Mouse (Mus musculus) G1E (cell line): Measurements from ENCODE around the gene Sec61a2. TPM values are rescaled to one million over a fixed set of nuclear protein-coding genes. Genes with fewer than 3 reads are reported as not detected.

Experiments
- ATAC-seq: 2 replicates; pipeline ENCODE4 v1.8.0; 2016; ENCODE audit warnings: mild to moderate bottlenecking; ENCODE audit not compliant: insufficient number of reproducible peaks, poor library complexity, low FRiP score, severe bottlenecking; ENCODE audit errors: extremely low read depth
- DNase-seq: peaks from one replicate; pipeline ENCODE4 v3.0.0; 2012; ENCODE audit warnings: low spot score
- H3K27me3 ChIP-seq: 2 replicates; pipeline ENCODE4 v1.6.1; 2012; ENCODE audit warnings: mild to moderate bottlenecking, low read length, inconsistent platforms; ENCODE audit not compliant: insufficient read depth
- H3K36me3 ChIP-seq: replicated peaks from 2 replicates; pipeline ENCODE3; 2012; ENCODE audit warnings: mild to moderate bottlenecking, inconsistent platforms
- H3K4me1 ChIP-seq: 2 replicates; pipeline ENCODE4 v1.6.1; 2012; ENCODE audit warnings: low read depth, low read length, inconsistent platforms, mixed read lengths; ENCODE audit not compliant: insufficient read depth
- H3K4me3 ChIP-seq: 2 replicates; pipeline ENCODE4 v1.5.1; 2012; ENCODE audit warnings: low read depth, mild to moderate bottlenecking, inconsistent platforms, low read length, moderate library complexity, mixed read lengths
- H3K9me3 ChIP-seq: replicated peaks from 2 replicates; pipeline ENCODE4 v1.6.1; 2012; ENCODE audit warnings: inconsistent platforms
- CTCF ChIP-seq: IDR thresholded peaks from 2 replicates; pipeline ENCODE4 v1.5.1; 2012; ENCODE audit warnings: low read depth, low read length, inconsistent platforms, mixed read lengths
- GATA1 ChIP-seq: IDR thresholded peaks from 2 replicates; pipeline ENCODE4 v1.6.1; 2012; ENCODE audit warnings: borderline replicate concordance, low read length, inconsistent platforms, mixed read lengths
- GATA2 ChIP-seq: IDR thresholded peaks from 2 replicates; pipeline ENCODE4 v1.6.1; 2012; ENCODE audit warnings: low read depth, low read length, inconsistent platforms, borderline replicate concordance
- POLR2AphosphoS5 ChIP-seq: IDR thresholded peaks from 2 replicates; pipeline ENCODE4 v1.6.1; 2012; ENCODE audit warnings: low read depth, low read length, inconsistent platforms; ENCODE audit not compliant: insufficient replicate concordance
- TAL1 ChIP-seq: conservative IDR thresholded peaks from 2 replicates; pipeline ENCODE4 v1.6.1; 2012; ENCODE audit warnings: low read depth, low read length, inconsistent platforms, mixed read lengths
- polyA plus RNA-seq: library from polyadenylated mRNA; stranded (reverse); fragments of >175 nt; gene quantifications from 2 replicates; pipeline ENCODE4 v1.2.3, GENCODE M21; 2012
- total RNA-seq, 2 experiments: library from RNA; stranded (forward) in 1 of 2; stranded (reverse) in 1 of 2; fragments of 200-1000 nt in 1 of 2; fragments of >200 nt in 1 of 2; fragmentation: Nextera tagmentation in 1 of 2; gene quantifications; 2 replicates each; pipeline ENCODE4 v1.2.3; 2014 to 2017

Gene Sec61a2
- total and polyA plus RNA-seq, 3 experiments = 2.9 to 116 (median 46.5) TPM

GRCm38 (mm10) chr2:5851866-5852265, 43.4 kb downstream of the Sec61a2 start:
- Histone ChIP-seq H3K27me3 (no peaks in the 10 kb centered on the region), H3K4me3 (no peak overlapping the region), H3K4me1 (peaks cover 54% of the 10 kb centered on the region), H3K9me3 (no peaks in the 10 kb centered on the region), H3K36me3 (peaks cover 82% of the 10 kb centered on the region)
- ATAC-seq (no peak), DNase-seq (no peak)
- TF ChIP-seq POLR2AphosphoS5 = no peak
- no peak for TF ChIP-seq GATA2
- TF ChIP-seq TAL1 = no peak
- no peak for TF ChIP-seq CTCF
- no peak for TF ChIP-seq GATA1

GRCm38 (mm10) chr2:5851116-5851515, 44.1 kb downstream of the Sec61a2 start:
- Histone ChIP-seq H3K4me1 (peaks cover 60% of the 10 kb centered on the region), H3K36me3 (peaks cover 81% of the 10 kb centered on the region), H3K4me3 (no peak overlapping the region), H3K27me3 (no peaks in the 10 kb centered on the region), H3K9me3 (no peaks in the 10 kb centered on the region)
- TF ChIP-seq GATA2 (no peak), GATA1 (no peak), POLR2AphosphoS5 (no peak), TAL1 (no peak), CTCF (no peak)
- DNase-seq = no peak
- ATAC-seq = no peak

GRCm38 (mm10) chr2:5845826-5846225, 49.4 kb downstream of the Sec61a2 start:
- TF ChIP-seq POLR2AphosphoS5 (no peak), CTCF (no peak), GATA2 (no peak), TAL1 (no peak), GATA1 (no peak)
- Histone ChIP-seq H3K27me3 (no peaks in the 10 kb centered on the region), H3K4me3 (peak overlapping the region; percentile 85), H3K36me3 (peaks cover 54% of the 10 kb centered on the region), H3K9me3 (no peaks in the 10 kb centered on the region), H3K4me1 (peaks cover 46% of the 10 kb centered on the region)
- no peak for ATAC-seq
- DNase-seq = no peak

- ATAC-seq (peak; percentile 88), DNase-seq (peak; percentile 75)
- Histone ChIP-seq H3K36me3 (peaks cover 54% of the 10 kb centered on the region), H3K9me3 (no peaks in the 10 kb centered on the region), H3K27me3 (no peaks in the 10 kb centered on the region), H3K4me1 (peaks cover 39% of the 10 kb centered on the region), H3K4me3 (peak within 1 kb of the TSS; percentile 85)
- no peak for TF ChIP-seq POLR2AphosphoS5
- peak; percentile 40; the same call in 1 of the 2 replicates for TF ChIP-seq CTCF
- no peak for TF ChIP-seq GATA1
Measured at GRCm38 (mm10) chr2:5844873-5845631, 50.2 kb downstream of the Sec61a2 start, which contains the start of the genes Nudt5 and Cdc123. Nudt5 (plus strand) TSS chr2:5845019. Cdc123 (minus strand) TSS chr2:5845164.

GRCm38 (mm10) chr2:5844181-5844872, 50.9 kb downstream of the Sec61a2 start:
- ATAC-seq (no peak), DNase-seq (peak; percentile 13)
- peaks cover 34% of the 10 kb centered on the region for H3K4me1 ChIP-seq

GRCm38 (mm10) chr2:5840815-5841214, 54.4 kb downstream of the Sec61a2 start:
- ATAC-seq (no peak), DNase-seq (no peak)
- H3K9me3 ChIP-seq = peaks cover 5% of the 10 kb centered on the region
- no peak overlapping the region for H3K4me3 ChIP-seq
- H3K4me1 ChIP-seq = peaks cover 19% of the 10 kb centered on the region
- H3K36me3 ChIP-seq = peaks cover 69% of the 10 kb centered on the region
- no peaks in the 10 kb centered on the region for H3K27me3 ChIP-seq
- TF ChIP-seq POLR2AphosphoS5 = no peak
- no peak for TF ChIP-seq GATA2
- no peak for TF ChIP-seq CTCF
- no peak for TF ChIP-seq TAL1
- TF ChIP-seq GATA1 = no peak

More at GRCm38 (mm10) chr2:5844181-5844872, 50.9 kb downstream of the Sec61a2 start:
- H3K4me3 ChIP-seq = peak overlapping the region; percentile 85
- H3K27me3 ChIP-seq = no peaks in the 10 kb centered on the region
- no peak for TF ChIP-seq GATA2
- TF ChIP-seq CTCF = no peak
- peaks cover 4% of the 10 kb centered on the region for H3K9me3 ChIP-seq
- H3K36me3 ChIP-seq = peaks cover 55% of the 10 kb centered on the region
